Mouse (Mus musculus): ENCODE measurements around the gene Tnfrsf14.

DNA sequence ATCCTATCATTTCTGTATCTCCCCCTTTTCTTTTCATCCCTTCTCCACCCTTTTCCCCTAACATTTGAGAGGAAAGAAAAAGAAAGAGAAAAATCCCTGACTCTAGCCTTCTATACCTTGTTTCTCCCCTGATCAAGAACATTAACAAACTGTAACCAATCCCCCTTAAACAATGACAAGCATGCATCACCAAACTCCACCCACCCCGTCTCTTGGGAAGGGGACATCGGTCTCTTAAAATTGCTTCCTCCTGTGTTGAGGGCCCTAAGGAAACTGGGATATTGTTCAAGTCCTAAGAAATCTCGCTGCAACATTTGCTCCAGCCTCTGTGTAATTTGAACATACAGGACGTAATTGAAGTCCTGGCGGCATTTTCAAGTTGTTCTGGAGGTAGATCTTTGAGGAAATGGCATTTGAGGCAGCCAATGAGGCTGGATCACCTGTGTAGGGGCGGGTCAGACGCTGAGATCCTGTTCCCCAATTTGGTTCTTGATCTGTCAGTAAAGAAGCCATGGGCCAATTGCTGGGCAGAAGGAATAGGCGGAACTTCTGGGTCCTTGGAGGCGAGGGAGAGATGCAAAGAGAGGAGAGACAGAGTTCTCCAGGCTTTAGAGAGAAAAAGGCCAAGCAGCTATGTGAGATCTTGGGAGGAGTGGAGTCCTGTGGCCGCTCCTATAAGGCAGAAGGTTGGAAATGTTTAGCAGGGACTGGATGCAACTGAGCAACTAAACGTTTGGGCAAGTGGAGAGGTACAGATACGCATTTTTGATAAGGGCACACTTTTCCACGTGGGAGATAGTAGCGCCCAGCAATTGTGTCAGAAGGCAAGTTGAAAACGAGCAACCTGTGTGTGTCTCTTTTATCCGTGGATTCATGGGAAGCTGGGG lies 23.9 kb downstream of the Tnfrsf14 start:
- TF ChIP-seq CTCF (IDR thresholded peaks at IDR 0.05; ENCODE audit: low read depth, low read length) (no peak), POLR2A (IDR thresholded peaks at IDR 0.05; ENCODE audit: borderline replicate concordance, low read depth, low read length) (no peak)

Data from bone marrow macrophage, adult 2 months (primary cell).